Comparison of ENCODE assay signal across 10 mouse cellular contexts in the genomic region with DNA sequence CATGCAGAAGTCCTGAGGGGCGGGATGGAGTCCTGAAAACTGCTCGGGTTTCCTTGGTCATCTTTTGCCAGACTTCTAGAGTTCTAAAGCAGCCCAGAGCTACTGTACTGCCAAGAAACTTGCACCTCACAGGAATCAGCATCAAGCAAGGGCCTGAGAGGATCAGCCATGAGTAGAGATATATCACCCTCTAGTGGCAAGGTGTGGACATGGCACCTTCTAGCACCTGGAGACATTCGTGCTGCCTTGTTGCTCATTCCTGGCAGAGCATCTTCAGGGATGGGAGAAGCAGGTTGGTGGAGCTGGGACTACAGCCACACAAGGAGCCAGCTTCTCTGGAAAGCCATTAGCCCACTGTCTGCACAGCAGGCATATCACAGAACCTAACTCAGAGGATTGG. TPM values are rescaled to one million over a fixed set of nuclear protein-coding genes. Genes with fewer than 3 reads are reported as not detected.
A peak's percentile ranks its signal among the peaks of the same experiment; 100 is the strongest.
DNase-seq lines count a peak whose midpoint lies in the region; ATAC-seq and TF ChIP-seq lines count a peak whose summit lies in the region.
"Had no signal": no experiment of that assay in that cellular context is flagged by ENCODE, and none has a peak within 500 bp of the region (broad histone marks: within the 10 kb centered on the region; RNA-seq: fewer than 3 reads in every experiment).

No protein-coding gene starts in this region.

- H3K4me3 ChIP-seq in kidney, adult 2 months (ENCODE audit: insufficient read depth, low read depth, low read length) = no peak overlapping the region
- no peak overlapping the region for H3K4me3 ChIP-seq in limb, embryonic 14.5 days (replicated peaks; ENCODE audit: low read length)
- H3K4me3 ChIP-seq in olfactory bulb, adult 2 months (ENCODE audit: insufficient read depth, low read depth, low read length) = no peak overlapping the region

- no peak overlapping the region for H3K27ac ChIP-seq in kidney, adult 2 months (ENCODE audit: insufficient read depth, low read depth, low read length)
- no peak overlapping the region for H3K27ac ChIP-seq in limb, embryonic 14.5 days (replicated peaks; ENCODE audit: low read depth, low read length)
- H3K27ac ChIP-seq in olfactory bulb, adult 2 months (ENCODE audit: insufficient read depth, low read depth, low read length) = no peak overlapping the region

- DNase-seq in urinary bladder, postnatal 25 days (ENCODE audit: low spot score) = peak; percentile 23
- DNase-seq in urinary bladder, adult 2 months (ENCODE audit: low spot score) = no peak
- peak; percentile 81 for DNase-seq in brain, embryonic 14.5 days (ENCODE audit: low read depth)
- peak; percentile 73 for DNase-seq in kidney, adult 2 months
- DNase-seq in limb, embryonic 14.5 days (ENCODE audit: low spot score) = peak; percentile 78
- DNase-seq in thymus, postnatal 4 days = peak; percentile 63

- ATAC-seq in erythroblast, adult 5-6 weeks (replicated peaks; ENCODE audit: low FRiP score, poor library complexity, severe bottlenecking) = peak; percentile 83
- no peak for ATAC-seq in limb, embryonic 14.5 days (ENCODE audit: low FRiP score, low read depth)

- H3K4me2 ChIP-seq in limb, embryonic 14.5 days (replicated peaks; ENCODE audit: low read depth, low read length, severe bottlenecking) = no peak overlapping the region

- 37% methylated on average over 3 of the region's 3 CpGs for WGBS in kidney, adult 2 months
- 40% methylated on average over 3 of the region's 3 CpGs for WGBS in limb, embryonic 14.5 days
- 20% methylated on average over 3 of the region's 3 CpGs for WGBS in olfactory bulb, adult 2 months

- TF ChIP-seq CTCF in brain, embryonic 14.5 days (IDR thresholded peaks at IDR 0.05; ENCODE audit: borderline replicate concordance, extremely low read depth, insufficient read depth, insufficient read length) = peak; percentile 84; the same call in 1 of the 2 replicates
- TF ChIP-seq CTCF in kidney, adult 2 months (conservative IDR thresholded peaks at IDR 0.05; ENCODE audit: insufficient read depth, insufficient read length, low read depth, low read length) = peak; percentile 92
- TF ChIP-seq CTCF in olfactory bulb, adult 2 months (IDR thresholded peaks at IDR 0.05; ENCODE audit: insufficient read depth, low read depth, low read length) = peak; percentile 50

- H3K9ac ChIP-seq in limb, embryonic 14.5 days (ENCODE audit: low read depth, low read length, severe bottlenecking) = no peak overlapping the region

- H3K27me3 ChIP-seq in kidney, adult 2 months (replicated peaks; ENCODE audit: control insufficient read depth, insufficient read depth, low read length) = no peaks in the 10 kb centered on the region
- H3K27me3 ChIP-seq in limb, embryonic 14.5 days (ENCODE audit: control insufficient read depth, insufficient read depth, low read length) = no peaks in the 10 kb centered on the region

- TF ChIP-seq POLR2A in brain, embryonic 14.5 days (IDR thresholded peaks at IDR 0.05; ENCODE audit: borderline replicate concordance, extremely low read depth, insufficient read depth, insufficient read length, poor library complexity, severe bottlenecking) = no peak
- no peak for TF ChIP-seq POLR2A in kidney, adult 2 months (IDR thresholded peaks at IDR 0.05; ENCODE audit: low read depth, low read length)
- no peak for TF ChIP-seq POLR2A in limb, embryonic 14.5 days (IDR thresholded peaks at IDR 0.05; ENCODE audit: borderline replicate concordance, extremely low read depth, insufficient read depth, insufficient read length)
- no peak for TF ChIP-seq POLR2A in olfactory bulb, adult 2 months (IDR thresholded peaks at IDR 0.05; ENCODE audit: insufficient read depth, low read depth, low read length)

- H3K36me3 ChIP-seq in kidney, adult 2 months (ENCODE audit: control insufficient read depth, insufficient read depth, low read length) = no peaks in the 10 kb centered on the region
- H3K36me3 ChIP-seq in limb, embryonic 14.5 days (ENCODE audit: control insufficient read depth, insufficient read depth, low read length) = peaks cover 34% of the 10 kb centered on the region

- H3K9me3 ChIP-seq in limb, embryonic 14.5 days (ENCODE audit: control insufficient read depth, low read length) = no peaks in the 10 kb centered on the region

- no peaks in the 10 kb centered on the region; the same call in 1 of the 2 replicates for H3K4me1 ChIP-seq in kidney, adult 2 months (ENCODE audit: control insufficient read depth, insufficient read depth, low read length)
- no peaks in the 10 kb centered on the region for H3K4me1 ChIP-seq in limb, embryonic 14.5 days (ENCODE audit: control insufficient read depth, insufficient read depth, low read length)
- H3K4me1 ChIP-seq in olfactory bulb, adult 2 months (ENCODE audit: control insufficient read depth, insufficient read depth, low read length) = no peaks in the 10 kb centered on the region

RNA-seq across cellular contexts. Expression of gene Gosr2, which starts 22.1 kb away (rescaled TPM):
- 62.0 and 76.2 TPM in 2 replicates for polyA plus RNA-seq in urinary bladder, adult 2 months (2012; rRNA removed)
- 98.0 and 108 TPM in 2 replicates for polyA plus RNA-seq in brain, embryonic 14.5 days (2012; rRNA removed)
- total RNA-seq in erythroblast, adult 5-6 weeks (2015; ENCODE audit: low replicate concordance) = 8.8 and 11.7 TPM in 2 replicates
- 11.2 and 17.0 TPM in 2 replicates for total RNA-seq in erythroblast, adult 5-6 weeks (2017; ENCODE audit: low replicate concordance)
- 94.2 and 101 TPM in 2 replicates for polyA plus RNA-seq in kidney, adult 2 months (2012; rRNA removed)
- polyA plus RNA-seq in limb, embryonic 14.5 days (2012; rRNA removed) = 104 and 111 TPM in 2 replicates
- 106 and 107 TPM in 2 replicates for polyA plus RNA-seq in limb, embryonic 14.5 days (2014; fragmentation: Nextera tagmentation; extraction: Ambion mirVana)
- polyA plus RNA-seq in olfactory bulb, adult 2 months (2012; ENCODE audit: insufficient read depth, insufficient read length, low replicate concordance, missing spikeins) = not detected in 2 replicates

RNA-seq across cellular contexts. Expression of gene Rprml, which starts 26.2 kb away (rescaled TPM):
- 0.15 TPM in 1 of 2 replicates, not detected in the other for polyA plus RNA-seq in urinary bladder, adult 2 months (2012; rRNA removed)
- polyA plus RNA-seq in brain, embryonic 14.5 days (2012; rRNA removed) = 0.89 and 3.0 TPM in 2 replicates
- not detected in 2 replicates for total RNA-seq in erythroblast, adult 5-6 weeks (2015; ENCODE audit: low replicate concordance)
- total RNA-seq in erythroblast, adult 5-6 weeks (2017; ENCODE audit: low replicate concordance) = not detected in 2 replicates
- 0.12 TPM in 1 of 2 replicates, not detected in the other for polyA plus RNA-seq in kidney, adult 2 months (2012; rRNA removed)
- polyA plus RNA-seq in limb, embryonic 14.5 days (2012; rRNA removed) = 0.11 and 0.20 TPM in 2 replicates
- polyA plus RNA-seq in limb, embryonic 14.5 days (2014; fragmentation: Nextera tagmentation; extraction: Ambion mirVana) = not detected in 2 replicates
- not detected in 2 replicates for polyA plus RNA-seq in olfactory bulb, adult 2 months (2012; ENCODE audit: insufficient read depth, insufficient read length, low replicate concordance, missing spikeins)
- polyA plus RNA-seq: stomach, embryonic 16.5 days had no signal

RNA-seq across cellular contexts. Expression of gene Lyzl6, which starts 36.9 kb away (rescaled TPM):
- polyA plus RNA-seq in urinary bladder, adult 2 months (2012; rRNA removed) = not detected in 2 replicates
- polyA plus RNA-seq in brain, embryonic 14.5 days (2012; rRNA removed) = not detected in 2 replicates
- total RNA-seq in erythroblast, adult 5-6 weeks (2015; ENCODE audit: low replicate concordance) = not detected in 2 replicates
- not detected in 2 replicates for total RNA-seq in erythroblast, adult 5-6 weeks (2017; ENCODE audit: low replicate concordance)
- 0.14 TPM in 1 of 2 replicates, not detected in the other for polyA plus RNA-seq in kidney, adult 2 months (2012; rRNA removed)
- not detected in 2 replicates for polyA plus RNA-seq in limb, embryonic 14.5 days (2012; rRNA removed)
- polyA plus RNA-seq in limb, embryonic 14.5 days (2014; fragmentation: Nextera tagmentation; extraction: Ambion mirVana) = not detected in 2 replicates
- not detected in 2 replicates for polyA plus RNA-seq in olfactory bulb, adult 2 months (2012; ENCODE audit: insufficient read depth, insufficient read length, low replicate concordance, missing spikeins)
- polyA plus RNA-seq: large intestine, adult 2 months; stomach, embryonic 16.5 days had no signal

RNA-seq across cellular contexts. Expression of gene Gm884, which starts 54.6 kb away (rescaled TPM):
- polyA plus RNA-seq in urinary bladder, adult 2 months (2012; rRNA removed) = not detected in 2 replicates
- polyA plus RNA-seq in brain, embryonic 14.5 days (2012; rRNA removed) = not detected in 2 replicates
- total RNA-seq in erythroblast, adult 5-6 weeks (2015; ENCODE audit: low replicate concordance) = not detected in 2 replicates
- not detected in 2 replicates for total RNA-seq in erythroblast, adult 5-6 weeks (2017; ENCODE audit: low replicate concordance)
- not detected in 2 replicates for polyA plus RNA-seq in kidney, adult 2 months (2012; rRNA removed)
- polyA plus RNA-seq in limb, embryonic 14.5 days (2012; rRNA removed) = not detected in 2 replicates
- polyA plus RNA-seq in limb, embryonic 14.5 days (2014; fragmentation: Nextera tagmentation; extraction: Ambion mirVana) = not detected in 2 replicates
- polyA plus RNA-seq in olfactory bulb, adult 2 months (2012; ENCODE audit: insufficient read depth, insufficient read length, low replicate concordance, missing spikeins) = not detected in 2 replicates
- polyA plus RNA-seq: large intestine, adult 2 months; stomach, embryonic 16.5 days had no signal
